Mouse (Mus musculus): ENCODE measurements around the gene Hormad1. TPM values are rescaled to one million over a fixed set of nuclear protein-coding genes. Genes with fewer than 3 reads are reported as not detected.
"Not testable (repeated sequence)": the region's sequence is repeated elsewhere in the genome, so short reads cannot be mapped to it uniquely, and the experiment has no call there.

Gene Hormad1
- not detected for total RNA-seq (2022)

- DNase-seq (ENCODE audit: low spot score in 2 of 2): no peak
Measured at GRCm38 (mm10) chr3:95559437-95559836, at the start of gene Hormad1. Hormad1 (plus strand) TSS chr3:95559677.

- no peak for DNase-seq (ENCODE audit: low spot score in 2 of 2)
Measured at GRCm38 (mm10) chr3:95511611-95512180, 47.8 kb upstream of the Hormad1 start.

GRCm38 (mm10) chr3:95516614-95517041, 42.8 kb upstream of the Hormad1 start:
- DNase-seq (ENCODE audit: low spot score in 2 of 2): no peak

- peak; percentile 22 to 25 for DNase-seq (ENCODE audit: low spot score in 2 of 2)
Measured at GRCm38 (mm10) chr3:95517493-95517898, 42.0 kb upstream of the Hormad1 start.

DNA sequence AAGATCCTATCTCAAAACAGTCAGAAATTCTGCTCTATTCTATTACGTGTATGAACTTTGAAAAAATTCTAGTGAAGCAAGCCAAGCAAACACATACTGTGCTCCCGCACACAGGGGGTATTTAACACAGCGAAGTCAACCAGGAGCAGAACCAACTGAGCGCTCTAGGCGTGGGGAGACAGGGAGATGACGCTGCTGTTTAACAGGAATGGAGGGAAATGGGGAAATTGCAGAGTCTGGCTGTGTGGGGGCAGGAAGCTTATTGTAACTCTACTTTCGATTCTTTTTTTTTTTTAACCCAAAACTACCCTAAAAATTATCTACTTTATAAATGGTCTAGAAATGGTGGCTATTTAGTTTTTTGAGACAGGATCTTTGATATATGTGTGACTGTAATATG, 40.6 kb upstream of the Hormad1 start:
- no peak for DNase-seq (ENCODE audit: low spot score in 2 of 2)

- no peak for DNase-seq (ENCODE audit: low spot score in 2 of 2)
Measured at GRCm38 (mm10) chr3:95519315-95519714, 40.2 kb upstream of the Hormad1 start.

- no peak for DNase-seq (ENCODE audit: low spot score in 2 of 2)
Measured at GRCm38 (mm10) chr3:95520100-95520499, 39.4 kb upstream of the Hormad1 start.

DNA sequence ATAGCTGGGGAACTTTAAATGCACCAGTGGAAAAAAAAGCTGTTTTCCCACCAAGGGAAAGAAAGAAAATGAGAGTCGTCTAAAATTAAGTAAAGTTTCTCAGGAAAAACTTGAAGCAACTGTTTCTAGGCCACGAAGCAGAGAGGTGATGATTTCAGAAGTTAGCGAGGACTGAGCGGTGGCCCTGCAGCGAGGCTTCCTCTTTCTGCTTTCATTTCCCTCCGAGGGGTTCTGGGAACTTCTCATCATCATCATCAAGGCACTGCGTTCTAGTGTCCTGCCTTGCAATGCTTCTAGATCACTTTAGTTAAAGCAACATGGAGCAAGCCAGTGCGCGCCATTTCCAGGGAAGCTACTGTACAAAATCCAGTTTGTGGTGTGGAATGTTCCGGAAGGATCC, 38.3 kb upstream of the Hormad1 start:
- no peak for DNase-seq (ENCODE audit: low spot score in 2 of 2)

DNA sequence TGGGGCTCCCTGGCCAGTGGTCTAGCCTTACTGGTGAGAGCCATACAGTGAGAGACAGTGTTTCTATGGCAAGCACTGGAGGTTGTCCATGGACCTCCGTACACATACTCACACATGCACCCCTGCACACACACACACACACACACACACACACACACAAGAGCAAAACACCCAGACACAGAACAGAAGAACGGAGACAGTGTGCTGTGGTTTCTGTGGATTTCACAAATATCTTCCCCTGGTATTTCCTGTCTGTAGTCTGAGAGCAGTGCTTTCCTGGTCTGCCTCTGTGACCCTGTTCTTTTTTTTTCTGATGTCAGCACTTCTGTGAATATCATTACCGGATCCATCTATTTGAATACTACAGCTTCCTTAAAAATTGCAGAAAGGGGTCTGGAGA, 35.8 kb upstream of the Hormad1 start:
- DNase-seq (ENCODE audit: low spot score in 2 of 2): no peak

- no peak for DNase-seq (ENCODE audit: low spot score in 2 of 2)
Measured at GRCm38 (mm10) chr3:95524673-95525072, 34.8 kb upstream of the Hormad1 start.

DNA sequence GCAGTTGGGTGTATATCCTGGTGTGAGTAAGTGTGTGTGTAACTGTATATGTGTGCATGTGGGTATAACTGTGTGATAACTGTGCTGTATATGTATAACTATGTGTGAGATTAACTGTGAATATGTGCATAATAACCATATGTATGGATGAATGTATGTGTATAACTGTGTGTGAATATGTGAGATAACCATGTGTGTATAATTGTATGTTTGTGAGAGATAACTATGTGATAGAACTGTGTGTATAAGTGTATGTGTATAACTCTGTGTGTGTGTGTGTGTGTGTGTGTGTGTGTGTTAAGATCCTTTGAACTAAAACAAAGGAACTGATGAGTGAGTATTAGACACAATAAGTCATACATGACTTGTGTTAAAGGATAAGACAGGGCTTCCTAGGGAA, 33.4 kb upstream of the Hormad1 start:
- DNase-seq (ENCODE audit: low spot score in 2 of 2): no peak

DNA sequence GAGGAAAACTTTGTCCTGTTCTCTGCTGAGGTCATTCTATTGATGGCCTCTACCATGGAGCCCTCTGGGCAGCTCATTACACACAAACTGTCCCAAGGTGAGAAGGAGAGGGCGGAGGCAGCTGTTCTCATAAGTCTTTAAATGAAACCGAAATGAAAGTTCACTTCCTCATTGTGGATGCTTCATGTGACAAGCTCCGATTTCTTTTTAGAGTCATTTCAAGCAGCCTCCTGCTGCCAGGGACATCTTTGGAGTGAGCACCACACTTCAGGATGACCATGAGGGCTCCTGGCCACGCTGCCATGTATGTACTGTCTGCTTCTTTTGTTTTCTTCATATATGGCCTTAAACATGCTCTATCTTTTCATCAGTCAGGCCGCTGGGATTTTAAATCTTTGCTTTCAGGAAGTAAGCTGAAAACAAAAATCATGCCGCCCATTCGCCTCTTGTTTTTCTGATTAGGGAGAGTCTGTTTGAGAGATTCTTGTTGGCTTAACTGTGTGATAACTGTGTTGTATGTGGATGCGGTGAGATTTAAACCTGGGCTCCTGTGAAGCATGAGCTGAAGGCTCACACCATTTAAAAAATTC, 32.8 kb upstream of the Hormad1 start, which contains the start of gene Ctss:
Gene Ctss, plus strand, starts transcription at position 165 of the 590 bp plus-strand sequence.
- DNase-seq (ENCODE audit: low spot score in 2 of 2): no peak

DNA sequence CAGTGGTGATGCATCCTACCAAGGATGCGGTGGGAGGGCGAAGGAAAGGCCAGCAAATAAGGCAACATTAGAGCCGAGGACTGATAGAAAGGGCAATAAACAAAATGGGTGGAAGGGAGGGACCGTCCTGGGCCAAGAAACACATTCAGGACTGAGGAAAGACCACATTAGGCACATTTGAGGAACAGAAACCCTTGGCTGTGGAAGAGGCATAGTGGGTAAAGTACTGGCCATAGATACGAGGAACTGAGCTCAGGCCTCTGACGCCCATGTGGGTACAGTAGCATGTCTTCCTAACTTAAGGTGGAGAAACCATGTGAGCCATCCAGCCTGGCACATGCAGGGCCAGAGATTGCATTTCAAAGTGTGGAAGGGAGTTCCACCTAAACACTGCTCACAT, 29.7 kb upstream of the Hormad1 start:
- no peak for DNase-seq (ENCODE audit: low spot score in 2 of 2)

DNA sequence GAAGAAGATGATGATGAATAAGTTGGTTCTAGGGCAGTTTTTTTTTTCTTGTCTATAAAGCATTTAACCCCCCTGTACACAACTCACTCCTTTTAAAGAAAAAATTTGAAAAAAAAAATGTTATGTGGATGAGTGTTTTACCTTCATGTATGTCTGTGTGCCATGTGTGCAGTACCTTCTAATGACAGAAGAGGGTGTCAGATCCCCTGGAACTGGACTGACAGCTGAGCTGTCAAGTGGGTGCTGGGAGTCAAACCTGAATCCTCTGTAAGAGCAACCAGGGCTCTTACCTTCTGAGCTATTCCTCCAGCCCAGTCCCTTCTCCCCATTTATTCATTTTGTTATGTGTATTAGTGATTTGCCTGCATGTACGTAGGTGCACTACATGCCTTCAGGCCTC, 28.5 kb upstream of the Hormad1 start:
- DNase-seq (ENCODE audit: low spot score in 2 of 2): no peak

DNA sequence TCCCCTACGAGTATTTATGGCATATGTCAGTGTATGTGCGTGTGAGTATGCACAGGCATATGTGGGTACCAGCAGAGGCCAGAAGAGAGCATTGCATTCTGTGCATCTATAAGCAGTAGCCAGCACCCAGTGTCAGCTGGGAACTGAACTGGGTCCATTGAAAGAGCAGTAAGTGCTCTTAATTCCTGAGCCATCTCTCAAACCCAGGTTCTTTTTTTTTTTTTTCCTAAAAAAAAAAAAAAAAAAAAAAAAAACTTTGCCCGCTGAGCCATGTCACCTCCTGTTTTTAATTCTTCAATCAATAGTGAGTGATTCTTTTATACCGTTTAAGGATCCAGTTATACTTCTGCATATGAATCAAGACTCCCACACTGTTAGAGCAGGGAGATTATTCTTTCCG, 26.1 kb upstream of the Hormad1 start:
- no peak for DNase-seq (ENCODE audit: low spot score in 2 of 2)

DNA sequence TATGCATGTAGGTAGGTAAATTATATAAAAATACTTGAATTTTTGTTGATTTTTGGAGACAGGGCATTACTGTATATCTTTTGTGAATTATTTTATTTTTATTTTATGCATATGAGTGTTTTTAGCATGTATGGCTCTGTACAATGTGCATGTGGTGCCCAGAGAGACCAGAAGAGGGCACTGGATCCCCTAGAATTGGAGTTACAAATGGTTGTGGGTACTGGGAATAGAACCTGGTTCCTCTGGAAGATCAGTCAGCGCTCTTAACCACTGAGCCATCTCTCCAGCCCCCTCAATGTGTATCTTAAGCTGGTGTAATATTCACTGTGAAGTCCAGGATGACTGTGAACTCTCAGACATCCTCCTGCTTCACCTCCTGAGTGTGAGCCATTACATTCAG, 24.6 kb upstream of the Hormad1 start:
- DNase-seq (ENCODE audit: low spot score in 2 of 2): no peak

- DNase-seq (ENCODE audit: low spot score in 2 of 2): no peak
Measured at GRCm38 (mm10) chr3:95538936-95539335, 20.5 kb upstream of the Hormad1 start.

GRCm38 (mm10) chr3:95539837-95540236, 19.6 kb upstream of the Hormad1 start:
- no peak for DNase-seq (ENCODE audit: low spot score in 2 of 2)

DNA sequence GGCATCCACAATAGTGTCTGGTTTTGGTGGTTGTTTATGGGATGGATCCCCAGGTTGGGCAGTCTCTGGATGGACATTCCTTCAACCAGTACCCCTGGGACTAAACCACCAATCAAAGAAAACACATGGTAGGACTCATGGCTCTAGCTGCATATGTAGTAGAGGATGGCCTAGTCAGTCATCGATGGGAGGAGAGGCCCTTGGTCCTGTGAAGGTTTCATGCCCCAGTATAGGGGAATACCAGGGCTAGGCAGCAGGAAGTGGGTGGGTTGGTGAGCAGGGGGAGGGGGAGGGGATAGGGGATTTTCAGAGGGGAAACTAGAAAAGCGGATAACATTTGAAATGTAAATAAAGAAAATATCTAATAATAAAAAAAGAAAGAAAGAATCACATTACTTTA, 18.3 kb upstream of the Hormad1 start:
- not testable (repeated sequence) for DNase-seq (ENCODE audit: low spot score in 2 of 2)

DNA sequence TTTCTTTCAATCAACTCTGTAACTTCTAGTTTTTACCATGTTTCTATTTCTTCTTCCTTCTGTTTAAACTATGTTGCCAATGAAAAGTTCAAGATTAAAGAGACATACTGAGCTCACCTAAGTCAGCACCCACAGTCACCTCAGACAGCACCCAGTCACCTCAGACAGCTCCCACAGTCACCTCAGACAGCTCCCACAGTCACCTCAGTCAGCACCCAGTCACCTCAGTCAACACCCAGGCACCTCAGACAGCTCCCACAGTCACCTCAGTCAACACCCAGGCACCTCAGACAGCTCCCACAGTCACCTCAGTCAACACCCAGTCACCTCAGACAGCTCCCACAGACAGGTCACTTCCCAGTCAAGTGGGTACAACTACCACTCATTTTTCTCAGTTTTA, 17.3 kb upstream of the Hormad1 start:
- no peak for DNase-seq (ENCODE audit: low spot score in 2 of 2)

- no peak for DNase-seq (ENCODE audit: low spot score in 2 of 2)
Measured at GRCm38 (mm10) chr3:95542981-95543380, 16.5 kb upstream of the Hormad1 start.

- DNase-seq (ENCODE audit: low spot score in 2 of 2): no peak
Measured at GRCm38 (mm10) chr3:95550176-95550575, 9.3 kb upstream of the Hormad1 start.

GRCm38 (mm10) chr3:95553986-95554385, 5.5 kb upstream of the Hormad1 start:
- no peak for DNase-seq (ENCODE audit: low spot score in 2 of 2)

DNA sequence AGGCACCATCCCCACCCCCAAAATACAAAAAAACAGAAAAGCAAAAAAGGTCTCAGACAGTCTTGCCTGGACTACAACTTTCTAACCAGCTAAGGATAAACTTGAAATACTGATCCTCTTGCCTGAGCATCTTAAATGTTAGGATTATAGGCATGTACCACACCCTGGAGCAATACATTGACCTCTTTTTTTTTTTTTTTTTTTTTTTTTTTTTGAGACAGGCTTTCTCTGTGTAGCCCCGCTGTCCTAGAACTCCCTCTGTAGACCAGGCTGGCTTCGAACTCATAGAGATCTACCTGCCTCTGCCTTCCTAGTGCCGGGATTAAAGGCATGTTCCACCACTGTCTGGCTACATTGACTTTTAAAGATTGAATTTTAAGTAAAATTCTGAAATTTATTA, 1.3 kb downstream of the Hormad1 start:
- DNase-seq (ENCODE audit: low spot score in 2 of 2): no peak
